Mouse (Mus musculus) hindbrain, embryonic 11.5 days (tissue): Measurements from ENCODE around the gene Lcp1. TPM values are rescaled to one million over a fixed set of nuclear protein-coding genes. Genes with fewer than 3 reads are reported as not detected.

ENCODE experiments used
- ATAC-seq: fragments of 200-750 bp; cut with Nextera tagmentation; 2 replicates; pipeline ENCODE4 v1.8.0; 2017; ENCODE audit warnings: mild to moderate bottlenecking, moderate TSS enrichment, moderate library complexity; ENCODE audit not compliant: low FRiP score
- DNase-seq: peaks from one replicate; pipeline ENCODE4 v3.0.0-alpha.2; 2015; ENCODE audit warnings: low spot score
- H3K27ac ChIP-seq: fragments of 300-500 bp; sonication (generic); 2 replicates; pipeline ENCODE4 v1.5.1; 2014; ENCODE audit warnings: mild to moderate bottlenecking, low read depth, low read length
- H3K27me3 ChIP-seq: fragments of 300-500 bp; sonication (generic); 2 replicates; pipeline ENCODE4 v1.6.1; 2014; ENCODE audit warnings: mild to moderate bottlenecking, low read length, moderate library complexity, mixed read lengths; ENCODE audit not compliant: control insufficient read depth, insufficient read depth
- H3K36me3 ChIP-seq: fragments of 300-500 bp; sonication (generic); 2 replicates; pipeline ENCODE4 v1.6.1; 2014; ENCODE audit warnings: mild to moderate bottlenecking, low read length, moderate library complexity, mixed read lengths; ENCODE audit not compliant: control insufficient read depth, insufficient read depth
- H3K4me1 ChIP-seq: fragments of 300-500 bp; sonication (generic); replicated peaks from 2 replicates; pipeline ENCODE4 v1.6.1; 2014; ENCODE audit warnings: low read length, mixed read lengths; ENCODE audit not compliant: control insufficient read depth, insufficient read depth
- H3K4me2 ChIP-seq: fragments of 300-500 bp; sonication (generic); replicated peaks from 2 replicates; pipeline ENCODE4 v1.6.1; 2014; ENCODE audit warnings: mild to moderate bottlenecking, low read depth, low read length
- H3K4me3 ChIP-seq: fragments of 300-500 bp; sonication (generic); 2 replicates; pipeline ENCODE4 v1.5.1; 2014; ENCODE audit warnings: low read depth, low read length
- H3K9ac ChIP-seq: fragments of 300-500 bp; sonication (generic); 2 replicates; pipeline ENCODE4 v1.6.1; 2014; ENCODE audit warnings: low read depth, low read length
- H3K9me3 ChIP-seq: fragments of 300-500 bp; sonication (generic); 2 replicates; pipeline ENCODE4 v1.6.1; 2016; ENCODE audit warnings: low read length; ENCODE audit not compliant: control insufficient read depth
- WGBS: fragments of 180-500 bp; shearing (Covaris S2); extraction: QIAGEN DNeasy Blood & Tissue Kit; methylation state at CpG from one replicate; pipeline ENCODE4 v1.1.7; 2014; 5-methylcytosine and 5-hydroxymethylcytosine counted together
- polyA plus RNA-seq: library from polyadenylated mRNA; unstranded; fragments of >200 nt; fragmentation: Nextera tagmentation; extraction: Ambion mirVana; gene quantifications from 2 replicates; pipeline ENCODE4 v1.2.1, GENCODE M21; 2014

Lcp1 gene
- polyA plus RNA-seq, 1 experiment from 2014 or later, result 25.4 TPM

DNA sequence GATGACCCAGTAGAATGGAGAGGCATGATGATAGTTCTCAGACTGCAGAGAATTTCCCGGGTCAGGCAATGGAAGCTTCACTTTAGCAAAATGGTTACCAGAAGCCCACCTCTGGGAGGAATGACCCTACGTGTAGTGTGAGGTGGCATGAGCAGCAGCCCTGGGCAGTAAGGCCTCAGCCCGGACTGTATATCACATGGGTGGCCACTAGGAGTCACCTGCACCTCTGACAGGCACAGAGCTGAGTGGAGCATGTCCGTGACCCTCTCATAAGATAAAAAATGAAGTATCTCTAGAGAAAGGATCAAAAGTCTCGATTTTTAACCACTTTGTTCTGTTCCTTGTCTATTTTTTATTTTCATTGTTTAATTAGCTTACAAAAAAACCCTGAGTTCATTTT, 125.6 kb downstream of the Lcp1 start:
- ATAC-seq, result no peak

GRCm38 (mm10) chr14:75269531-75269930, 138.6 kb downstream of the Lcp1 start:
- WGBS, result 90% methylated on average over 5 of the region's 5 CpGs
- no peak for DNase-seq
- H3K4me3 ChIP-seq, result no peak overlapping the region
- H3K9ac ChIP-seq, result no peak overlapping the region
- no peaks in the 10 kb centered on the region for H3K9me3 ChIP-seq
- H3K27ac ChIP-seq, result no peak overlapping the region
- H3K27me3 ChIP-seq, result no peaks in the 10 kb centered on the region
- no peak overlapping the region for H3K4me2 ChIP-seq
- ATAC-seq, result no peak
- H3K36me3 ChIP-seq, result no peaks in the 10 kb centered on the region
- no peaks in the 10 kb centered on the region for H3K4me1 ChIP-seq

More for the DNA sequence above, 125.6 kb downstream of the Lcp1 start:
- no peaks in the 10 kb centered on the region for H3K36me3 ChIP-seq
- no peak overlapping the region for H3K27ac ChIP-seq
- H3K9ac ChIP-seq, result no peak overlapping the region
- H3K4me1 ChIP-seq, result no peaks in the 10 kb centered on the region
- H3K4me2 ChIP-seq, result no peak overlapping the region
- 50% methylated on average over 5 of the region's 5 CpGs for WGBS
- H3K9me3 ChIP-seq, result no peaks in the 10 kb centered on the region
- H3K4me3 ChIP-seq, result no peak overlapping the region
- H3K27me3 ChIP-seq, result no peaks in the 10 kb centered on the region
- peak; percentile 17 for DNase-seq

- 90% methylated on average over 6 of the region's 6 CpGs for WGBS
- Histone ChIP-seq H3K4me3 (no peak overlapping the region), H3K36me3 (no peaks in the 10 kb centered on the region), H3K27me3 (no peaks in the 10 kb centered on the region), H3K9ac (no peak overlapping the region), H3K4me2 (no peak overlapping the region), H3K9me3 (no peaks in the 10 kb centered on the region), H3K4me1 (no peaks in the 10 kb centered on the region), H3K27ac (no peak overlapping the region)
- DNase-seq, result no peak
- ATAC-seq, result no peak
These were observed 148.8 kb downstream of the Lcp1 start for GRCm38 (mm10) chr14:75279716-75280115.

GRCm38 (mm10) chr14:75280406-75280805, 149.5 kb downstream of the Lcp1 start:
- no peak for DNase-seq
- ATAC-seq, result no peak
- no peaks in the 10 kb centered on the region for H3K4me1 ChIP-seq
- H3K27me3 ChIP-seq, result no peaks in the 10 kb centered on the region
- 81% methylated on average over 5 of the region's 5 CpGs for WGBS
- no peak overlapping the region for H3K9ac ChIP-seq
- H3K36me3 ChIP-seq, result no peaks in the 10 kb centered on the region
- H3K4me3 ChIP-seq, result no peak overlapping the region
- H3K27ac ChIP-seq, result no peak overlapping the region
- no peak overlapping the region for H3K4me2 ChIP-seq
- no peaks in the 10 kb centered on the region for H3K9me3 ChIP-seq

Other genes with a start within 250 kb of the Lcp1 start
- gene Lrch1, start 183.2 kb upstream of the Lcp1 start, polyA plus RNA-seq, result 12.0 and 12.6 TPM in 2 replicates
- 0.20 and 0.22 TPM in 2 replicates for gene Rubcnl, start 115.1 kb upstream of the Lcp1 start, polyA plus RNA-seq
- gene Lrrc63, start 220 bp upstream of the Lcp1 start, polyA plus RNA-seq, result 0.15 and 0.21 TPM in 2 replicates
- not detected in 2 replicates for gene Cpb2, start 111.2 kb downstream of the Lcp1 start, polyA plus RNA-seq
- 34.8 and 44.6 TPM in 2 replicates for gene Zc3h13, start 153.3 kb downstream of the Lcp1 start, polyA plus RNA-seq